Comparison of ENCODE assay signal across 18 mouse cellular contexts in genomic region chr4:63308316-63308715, GRCm38 (mm10). TPM values are rescaled to one million over a fixed set of nuclear protein-coding genes. Genes with fewer than 3 reads are reported as not detected.
DNase-seq lines count a peak whose midpoint lies in the region.
"Had no signal": no experiment of that assay in that cellular context is flagged by ENCODE, and none has a peak within 500 bp of the region (broad histone marks: within the 10 kb centered on the region; RNA-seq: fewer than 3 reads in every experiment).

No protein-coding gene starts in this region.

- no peak overlapping the region for H3K4me3 ChIP-seq in embryonic facial prominence, embryonic 10.5 days
- H3K4me3 ChIP-seq: intestine, embryonic 15.5 days; midbrain, embryonic 13.5 days; neural tube, embryonic 12.5 days had no signal

- 0 out of 2 replicates have a peak, but pooled peaks cover 7% of the 10 kb centered on the region for H3K27me3 ChIP-seq in embryonic facial prominence, embryonic 10.5 days (replicated peaks; ENCODE audit: low read depth, poor library complexity, severe bottlenecking)
- H3K27me3 ChIP-seq: intestine, embryonic 15.5 days; midbrain, embryonic 13.5 days; neural tube, embryonic 12.5 days had no signal

- H3K4me1 ChIP-seq in embryonic facial prominence, embryonic 10.5 days = peaks cover 3% of the 10 kb centered on the region; the same call in 1 of the 2 replicates
- H3K4me1 ChIP-seq: intestine, embryonic 15.5 days; neural tube, embryonic 12.5 days had no signal

- no peaks in the 10 kb centered on the region for H3K9me3 ChIP-seq in embryonic facial prominence, embryonic 10.5 days
- H3K9me3 ChIP-seq: intestine, embryonic 15.5 days; midbrain, embryonic 13.5 days; neural tube, embryonic 12.5 days had no signal

- peak; percentile 38 for DNase-seq in heart, adult 8-10 months (ENCODE audit: low spot score)
- no peak for DNase-seq in heart, postnatal 4 days
- DNase-seq in cerebellum, adult 11 months = peak; percentile 55
- peak; percentile 56 for DNase-seq in cerebellum, adult 8-10 months
- peak; percentile 67 for DNase-seq in gastrocnemius, postnatal 10 days
- DNase-seq in frontal cortex, postnatal 25 days (ENCODE audit: low spot score in 2 of 2) = no peak
- no peak for DNase-seq in embryonic facial prominence, embryonic 10.5 days (ENCODE audit: low spot score)
- DNase-seq: kidney, postnatal 10 days; right cerebral cortex, postnatal 4 days had no signal

- no peaks in the 10 kb centered on the region; the same call in 1 of the 2 replicates for H3K36me3 ChIP-seq in embryonic facial prominence, embryonic 10.5 days (replicated peaks)
- H3K36me3 ChIP-seq: midbrain, embryonic 13.5 days; neural tube, embryonic 12.5 days had no signal

- 67% methylated on average over 3 of the region's 3 CpGs for WGBS in embryonic facial prominence, embryonic 10.5 days

- no peak overlapping the region for H3K27ac ChIP-seq in embryonic facial prominence, embryonic 10.5 days (replicated peaks)
- H3K27ac ChIP-seq: intestine, embryonic 15.5 days; liver, embryonic 14.5 days; midbrain, embryonic 13.5 days; neural tube, embryonic 12.5 days had no signal

RNA-seq across cellular contexts. Expression of gene Orm1, which starts 36.0 kb away (rescaled TPM):
- total RNA-seq in heart, adult 8-10 months (2022) = under 1 TPM in 1 of 4 experiments, not detected in 3; 0.75 TPM
- total RNA-seq in heart, postnatal 4 days (2021) = not detected
- 1 to 10 TPM in 1 of 2 experiments, not detected in 1; 1.8 TPM for total RNA-seq in gastrocnemius, postnatal 10 days (2021)
- polyA plus RNA-seq in embryonic facial prominence, embryonic 10.5 days (2016; fragmentation: Nextera tagmentation; extraction: Ambion mirVana) = not detected in 2 replicates
- total RNA-seq: layer of hippocampus, postnatal 14 days had no signal
- polyA plus RNA-seq: intestine, embryonic 15.5 days; limb, embryonic 11.5 days; liver, embryonic 14.5 days; midbrain, embryonic 13.5 days; neural tube, embryonic 12.5 days; stomach, embryonic 14.5 days had no signal

RNA-seq across cellular contexts. Expression of gene Orm3, which starts 47.6 kb away (rescaled TPM):
- 1 to 10 TPM in 2 of 4 experiments, under 1 TPM in 2; 0.60 to 4.5 (median 1.7) TPM for total RNA-seq in heart, adult 8-10 months (2022)
- total RNA-seq in heart, postnatal 4 days (2021) = not detected
- not detected for total RNA-seq in gastrocnemius, postnatal 10 days (2021)
- not detected in 2 replicates for polyA plus RNA-seq in embryonic facial prominence, embryonic 10.5 days (2016; fragmentation: Nextera tagmentation; extraction: Ambion mirVana)
- total RNA-seq: layer of hippocampus, postnatal 14 days had no signal
- polyA plus RNA-seq: intestine, embryonic 15.5 days; limb, embryonic 11.5 days; liver, embryonic 14.5 days; midbrain, embryonic 13.5 days; neural tube, embryonic 12.5 days; stomach, embryonic 14.5 days; thymus, postnatal 0 days had no signal

RNA-seq across cellular contexts. Expression of gene Orm2, which starts 53.9 kb away (rescaled TPM):
- total RNA-seq in heart, adult 8-10 months (2022) = under 1 TPM in 2 of 4 experiments, not detected in 2; 0.34 to 0.37 TPM
- not detected for total RNA-seq in heart, postnatal 4 days (2021)
- under 1 TPM in 1 of 2 experiments, not detected in 1; 0.47 TPM for total RNA-seq in gastrocnemius, postnatal 10 days (2021)
- not detected in 2 replicates for polyA plus RNA-seq in embryonic facial prominence, embryonic 10.5 days (2016; fragmentation: Nextera tagmentation; extraction: Ambion mirVana)
- total RNA-seq: heart, postnatal 10 days; layer of hippocampus, postnatal 14 days had no signal
- polyA plus RNA-seq: intestine, embryonic 15.5 days; limb, embryonic 11.5 days; liver, embryonic 14.5 days; midbrain, embryonic 13.5 days; neural tube, embryonic 12.5 days; stomach, embryonic 14.5 days had no signal

Comparison
In these comparisons a context has a peak if more than half of its experiments do, and no peak if none do; other contexts are left out.
1. DNase-seq: peak in heart, adult 8-10 months (single experiment), cerebellum, adult 11 months (single experiment), cerebellum, adult 8-10 months (single experiment) and gastrocnemius, postnatal 10 days (single experiment); none in heart, postnatal 4 days (single experiment), frontal cortex, postnatal 25 days (0 of 2) and embryonic facial prominence, embryonic 10.5 days (single experiment).